Mouse (Mus musculus): Measurements from ENCODE around the gene Pde8b.

The Pde8b gene

DNA sequence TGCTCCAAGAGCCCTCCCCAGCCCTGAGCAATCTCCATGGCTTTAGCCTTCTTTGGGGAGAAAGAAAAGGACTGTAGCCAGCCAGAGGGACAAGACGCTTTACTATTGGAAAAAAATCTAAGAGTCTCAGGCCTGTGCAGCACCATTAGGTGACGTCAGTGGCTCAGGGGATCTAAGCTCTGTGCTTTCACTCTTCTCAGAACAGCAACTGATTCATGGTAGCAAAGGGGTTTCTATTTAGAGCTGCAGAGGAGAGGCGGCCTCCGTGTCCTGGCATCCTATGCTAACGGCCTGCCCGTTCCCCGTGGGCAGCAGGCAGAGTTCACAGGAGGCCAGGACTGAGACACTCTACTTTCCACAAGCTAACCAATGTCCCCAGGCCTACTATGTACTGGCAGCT is 169.1 kb downstream of the Pde8b start:
- in situ Hi-C loops (cut with MboI), result no loop called here

DNA sequence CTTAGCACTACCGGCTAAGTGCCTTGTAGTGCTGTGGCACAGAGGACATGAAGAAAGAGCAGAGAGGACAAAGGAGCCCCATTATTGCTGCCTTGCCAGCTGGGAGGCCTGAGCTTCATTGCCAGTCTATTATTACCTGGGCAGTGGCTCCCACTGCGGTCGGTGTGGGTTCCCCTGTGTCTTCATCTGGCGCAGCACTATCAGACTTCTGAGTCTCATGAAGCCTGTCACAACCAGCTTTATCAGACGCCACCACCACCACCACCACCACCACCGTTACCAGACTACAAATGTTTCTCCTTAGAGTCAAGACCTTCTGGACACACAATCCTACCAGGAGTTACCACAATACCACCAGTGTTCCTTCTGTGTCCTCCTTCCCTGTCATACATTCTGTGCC is 171.6 kb downstream of the Pde8b start:
- in situ Hi-C loops (cut with MboI), result no loop called here

GRCm38 (mm10) chr13:95077688-95078087 is 172.4 kb downstream of the Pde8b start:
- in situ Hi-C loops (cut with MboI), result no loop called here

GRCm38 (mm10) chr13:95076142-95076541 is 174.0 kb downstream of the Pde8b start:
- in situ Hi-C loops (cut with MboI), result no loop called here

GRCm38 (mm10) chr13:95073445-95074172 is 176.5 kb downstream of the Pde8b start:
- in situ Hi-C loops (cut with MboI), result no loop called here

- in situ Hi-C loops (cut with MboI), result no loop called here
Observed at GRCm38 (mm10) chr13:95070268-95070667, 179.9 kb downstream of the Pde8b start.

DNA sequence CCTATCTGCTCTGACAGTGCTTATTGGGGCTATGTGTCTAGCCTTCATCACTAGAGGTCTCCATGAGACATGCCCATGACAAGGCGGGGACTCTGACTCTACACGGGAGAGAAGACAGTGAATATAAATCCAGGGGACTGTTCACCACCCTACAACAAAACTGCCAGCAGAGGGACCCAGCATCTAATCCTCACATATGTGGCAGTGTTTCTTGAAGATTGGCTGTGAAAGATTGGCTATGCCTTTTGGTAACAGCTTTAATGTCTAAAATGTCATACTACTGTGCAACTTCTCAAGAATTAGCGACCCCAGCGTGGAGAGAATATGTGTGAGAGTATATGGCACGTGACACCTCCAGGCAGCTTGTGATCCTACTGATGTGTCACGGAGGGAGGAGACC is 182.3 kb downstream of the Pde8b start:
- in situ Hi-C loops (cut with MboI), result no loop called here

DNA sequence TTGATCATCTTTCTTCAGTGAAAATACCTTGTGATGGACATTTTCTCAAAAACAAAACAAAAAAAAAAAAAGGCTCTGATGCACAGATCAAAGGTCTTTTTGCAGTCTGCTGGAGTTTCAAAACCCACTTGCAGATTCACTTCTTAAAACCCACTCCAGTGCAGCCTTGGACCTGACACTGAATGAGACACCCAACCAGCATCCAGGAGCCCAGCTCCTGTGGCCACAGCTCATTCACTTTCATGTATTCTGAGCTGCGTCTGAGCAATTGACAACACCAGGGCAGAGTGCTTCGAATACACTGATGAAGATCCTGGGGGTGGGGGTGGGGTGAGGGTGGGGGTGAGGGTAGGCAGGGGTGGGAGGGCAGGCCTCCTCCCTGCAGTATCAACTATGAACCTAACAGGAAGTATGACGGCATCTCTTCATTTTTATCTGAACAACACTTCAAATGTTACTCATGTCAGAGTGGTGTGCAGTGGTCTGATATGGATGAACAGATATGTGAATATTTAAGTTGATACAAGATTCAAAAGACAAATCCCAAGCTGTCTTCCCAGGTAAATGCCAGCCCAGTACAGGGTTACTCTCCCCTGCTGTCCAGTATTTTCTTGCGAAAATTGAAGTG is 186.6 kb downstream of the Pde8b start:
- in situ Hi-C loops (cut with MboI), result no loop called here

DNA sequence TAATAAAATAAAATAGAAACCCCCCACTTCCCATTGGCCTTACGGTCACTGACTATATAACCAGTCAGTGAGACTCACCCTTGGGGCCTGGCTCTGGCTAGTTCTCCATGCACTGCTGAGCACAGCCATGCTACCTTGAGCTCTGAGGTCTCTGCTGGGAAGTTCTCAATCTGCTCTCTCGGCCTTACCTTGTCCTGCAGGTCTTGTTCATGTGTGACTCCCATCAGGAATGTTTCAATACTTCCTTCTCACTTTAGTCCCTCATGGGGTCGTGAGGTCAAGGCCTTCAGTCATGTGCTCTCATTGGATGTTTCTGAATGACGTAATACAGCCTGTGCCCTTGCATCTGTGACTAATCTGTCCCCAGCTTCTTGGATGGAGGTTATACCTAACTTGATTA is 191.3 kb downstream of the Pde8b start:
- in situ Hi-C loops (cut with MboI), result no loop called here

GRCm38 (mm10) chr13:95056501-95057280 is 193.4 kb downstream of the Pde8b start:
- in situ Hi-C loops (cut with MboI), result no loop called here

DNA sequence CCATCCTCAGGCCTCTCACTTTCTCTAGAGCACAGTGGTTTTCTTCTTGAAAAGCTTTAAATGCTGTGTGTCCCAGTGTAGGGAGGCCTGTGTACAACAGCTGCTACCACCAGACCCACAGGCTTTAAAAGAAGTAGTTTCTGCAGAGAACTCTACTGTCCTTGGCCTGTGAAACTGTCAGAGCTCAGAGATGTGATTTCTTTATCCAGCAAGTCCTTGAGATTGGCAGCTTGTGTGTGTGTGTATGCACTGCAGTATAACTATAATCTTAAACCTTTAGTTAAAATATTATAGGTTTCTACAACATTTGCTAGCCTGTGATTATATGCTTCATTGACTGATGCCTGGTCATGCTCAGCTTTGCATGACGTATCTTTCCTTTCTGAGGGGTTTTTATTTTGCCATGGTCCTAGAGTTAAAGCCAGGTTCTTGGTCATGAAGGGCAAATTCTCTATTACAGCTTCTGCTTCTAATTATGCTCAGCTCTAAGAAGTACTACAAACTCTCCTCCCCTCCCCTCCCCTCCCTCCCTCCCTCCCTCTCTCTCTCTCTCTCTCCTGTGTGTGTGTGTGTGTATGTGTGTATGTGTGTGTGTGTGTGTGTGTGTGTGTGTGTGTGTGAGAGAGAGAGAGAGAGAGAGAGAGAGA is 194.3 kb downstream of the Pde8b start:
- in situ Hi-C loops (cut with MboI), result no loop called here

GRCm38 (mm10) chr13:95052421-95052820 is 197.7 kb downstream of the Pde8b start:
- in situ Hi-C loops (cut with MboI), result no loop called here

DNA sequence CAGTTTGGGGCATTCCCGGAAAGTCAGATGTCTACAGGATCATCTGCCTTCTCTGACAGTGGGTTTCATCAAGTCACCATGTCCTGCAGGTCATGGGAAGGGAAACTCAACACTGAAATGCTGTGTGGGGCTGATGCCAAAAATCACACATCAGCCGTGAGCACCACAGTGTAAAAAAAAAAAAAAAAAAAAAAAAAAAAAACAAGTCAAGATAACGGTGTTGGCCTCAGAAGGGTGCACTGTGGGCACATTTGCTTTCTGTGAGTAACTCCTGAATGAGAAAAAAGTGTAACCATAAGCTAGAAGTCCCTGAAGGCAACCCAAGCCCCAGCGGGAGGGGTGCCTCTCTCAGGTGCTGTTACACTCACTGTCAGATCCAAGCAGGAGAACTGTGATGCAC is 199.7 kb downstream of the Pde8b start:
- in situ Hi-C loops (cut with MboI), result no loop called here

- in situ Hi-C loops (cut with MboI), result no loop called here
Observed at GRCm38 (mm10) chr13:95044108-95044507, 206.0 kb downstream of the Pde8b start.

- in situ Hi-C loops (cut with MboI), result no loop called here
Observed at GRCm38 (mm10) chr13:95040140-95040738, 209.9 kb downstream of the Pde8b start.

GRCm38 (mm10) chr13:95038200-95038599 is 211.9 kb downstream of the Pde8b start:
- in situ Hi-C loops (cut with MboI), result no loop called here

GRCm38 (mm10) chr13:95034715-95035114 is 215.4 kb downstream of the Pde8b start:
- in situ Hi-C loops (cut with MboI), result no loop called here

GRCm38 (mm10) chr13:95034094-95034493 is 216.0 kb downstream of the Pde8b start:
- in situ Hi-C loops (cut with MboI), result no loop called here

- in situ Hi-C loops (cut with MboI), result no loop called here
Observed at GRCm38 (mm10) chr13:95032973-95033372, 217.2 kb downstream of the Pde8b start.

DNA sequence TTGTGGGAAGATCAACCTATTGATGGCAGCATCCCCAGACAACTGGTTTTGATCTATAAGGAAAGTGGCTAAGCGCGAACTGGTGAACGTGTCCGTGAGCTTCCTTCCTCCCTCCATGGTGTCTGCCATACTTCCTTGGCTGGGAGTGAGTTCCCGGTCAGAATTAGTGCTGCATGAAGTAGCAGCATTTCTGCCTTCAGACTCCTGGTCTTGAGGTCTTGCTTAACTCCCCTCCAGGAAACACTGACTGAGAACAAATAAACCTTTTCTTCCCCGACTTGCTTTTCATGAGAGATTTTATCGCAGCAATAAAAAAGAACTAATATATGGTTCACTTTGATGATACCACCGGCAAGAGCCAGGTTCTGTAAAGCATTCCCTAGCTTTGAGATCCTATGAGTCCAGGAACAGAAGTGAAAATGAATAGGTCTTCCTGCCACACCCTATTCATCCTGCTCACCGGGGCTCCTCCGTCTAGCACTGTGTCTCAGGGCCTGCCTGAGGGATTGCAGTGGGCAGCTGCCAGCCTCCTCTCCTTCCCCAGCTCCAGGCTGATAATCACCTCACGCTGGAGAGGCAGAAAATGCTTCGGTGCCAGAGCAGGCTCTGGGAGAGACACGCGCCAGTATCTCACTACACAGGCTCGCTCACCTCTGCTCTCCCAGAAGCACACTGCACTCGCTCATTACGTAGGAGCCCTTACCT is 217.9 kb downstream of the Pde8b start:
- in situ Hi-C loops (cut with MboI), result no loop called here

- in situ Hi-C loops (cut with MboI), result no loop called here
Observed at GRCm38 (mm10) chr13:95030828-95031227, 219.3 kb downstream of the Pde8b start.

Measured in mature B cell (primary cell).